Mouse (Mus musculus): ENCODE results near the gene Gm16503.
"Not testable (repeated sequence)": the region's sequence is repeated elsewhere in the genome, so short reads cannot be mapped to it uniquely, and the experiment has no call there.

DNA sequence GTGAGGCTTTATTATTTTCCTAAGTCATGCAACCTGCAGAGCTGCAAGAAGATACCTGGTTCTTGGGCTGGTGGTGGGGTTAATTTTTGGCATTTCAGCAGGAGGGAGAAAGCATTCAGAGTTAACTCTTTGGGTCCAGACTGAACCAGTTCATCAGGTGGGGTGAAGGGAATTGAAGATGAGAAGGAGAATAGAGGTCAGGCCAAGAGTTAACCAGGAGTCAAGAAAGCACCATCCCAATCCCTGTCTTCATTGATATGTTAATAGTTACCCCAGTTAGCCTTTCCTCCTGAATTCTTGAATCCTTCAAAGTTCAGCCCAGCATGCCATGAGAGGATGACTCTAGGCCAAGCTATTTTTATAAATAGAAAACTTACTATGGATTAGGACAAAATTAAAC lies 18.0 kb downstream of the Gm16503 start:
- TF ChIP-seq GATA1, TAL1 (IDR thresholded peaks at IDR 0.05; ENCODE audit: low read length): not testable (repeated sequence)

All from erythroblast, embryonic 14.5 days (primary cell).